Mouse (Mus musculus): ENCODE measurements at regions not wholly inside any gene's neighbourhood (a gene's known extent, or its start where the extent isn't known, plus 50 kb on each side); places are given as distances from the start of the nearest gene placed in this dataset.

- TF ChIP-seq CTCF (IDR thresholded peaks at IDR 0.05; ENCODE audit: borderline replicate concordance, control insufficient read depth, extremely low read depth, insufficient read depth, low read length, poor library complexity), result no peak
- TF ChIP-seq POLR2A (IDR thresholded peaks at IDR 0.05; ENCODE audit: control insufficient read depth, extremely low read depth, insufficient read depth, low read length, poor library complexity), result no peak
Measured at GRCm38 (mm10) chr5:101040488-101040887, 195.0 kb downstream of the Gpat3 start.
